Mouse (Mus musculus) limb, embryonic 11.5 days (tissue): Measurements from ENCODE around the gene Clta. TPM values are rescaled to one million over a fixed set of nuclear protein-coding genes. Genes with fewer than 3 reads are reported as not detected.
A peak's percentile ranks its signal among the peaks of the same experiment; 100 is the strongest.

Experiments used
- ATAC-seq: fragments of 200-750 bp; cut with Nextera tagmentation; 2 replicates; pipeline ENCODE4 v1.8.0; 2017; ENCODE audit warnings: low read depth; ENCODE audit not compliant: insufficient number of reproducible peaks, low FRiP score, low TSS enrichment
- DNase-seq: peaks from one replicate; pipeline ENCODE4 v3.0.0-alpha.2; 2015; ENCODE audit warnings: low spot score
- H3K27ac ChIP-seq: fragments of 300-500 bp; sonication (generic); replicated peaks from 2 replicates; pipeline ENCODE4 v1.5.1; 2014; ENCODE audit warnings: low read depth, mild to moderate bottlenecking, low read length
- H3K27me3 ChIP-seq: fragments of 300-500 bp; sonication (generic); 2 replicates; pipeline ENCODE4 v1.6.1; 2014; ENCODE audit warnings: mild to moderate bottlenecking, low read length, mixed read lengths; ENCODE audit not compliant: control insufficient read depth, insufficient read depth
- H3K36me3 ChIP-seq: fragments of 300-500 bp; sonication (generic); 2 replicates; pipeline ENCODE4 v1.6.1; 2014; ENCODE audit warnings: mild to moderate bottlenecking, low read length, moderate library complexity, mixed read lengths; ENCODE audit not compliant: control insufficient read depth, insufficient read depth
- H3K4me1 ChIP-seq: fragments of 300-500 bp; sonication (generic); 2 replicates; pipeline ENCODE4 v1.6.1; 2014; ENCODE audit warnings: low read length, mixed read lengths; ENCODE audit not compliant: control insufficient read depth, insufficient read depth
- H3K4me2 ChIP-seq: fragments of 300-500 bp; sonication (generic); 2 replicates; pipeline ENCODE4 v1.6.1; 2014; ENCODE audit warnings: low read depth, mild to moderate bottlenecking, moderate library complexity; ENCODE audit not compliant: severe bottlenecking
- H3K4me3 ChIP-seq: fragments of 300-500 bp; sonication (generic); 2 replicates; pipeline ENCODE4 v1.5.1; 2014; ENCODE audit warnings: low read depth, low read length
- H3K9ac ChIP-seq: fragments of 300-500 bp; sonication (generic); 2 replicates; pipeline ENCODE4 v1.6.1; 2014; ENCODE audit warnings: mild to moderate bottlenecking, low read length
- H3K9me3 ChIP-seq: fragments of 300-500 bp; sonication (generic); 2 replicates; pipeline ENCODE4 v1.6.1; 2016; ENCODE audit warnings: low read length; ENCODE audit not compliant: control insufficient read depth
- whole genome bisulfite sequencing: fragments of 180-500 bp; shearing (Covaris S2); extraction: QIAGEN DNeasy Blood & Tissue Kit; methylation state at CpG from one replicate; pipeline ENCODE4 v1.1.7; 2014; 5-methylcytosine and 5-hydroxymethylcytosine counted together
- polyA plus RNA-seq: library from polyadenylated mRNA; unstranded; fragments of >200 nt; fragmentation: Nextera tagmentation; extraction: Ambion mirVana; gene quantifications from 2 replicates; pipeline ENCODE4 v1.2.1, GENCODE M21; 2014

Clta gene
- polyA plus RNA-seq, 1 experiment from 2014 or later: 264 TPM

DNA sequence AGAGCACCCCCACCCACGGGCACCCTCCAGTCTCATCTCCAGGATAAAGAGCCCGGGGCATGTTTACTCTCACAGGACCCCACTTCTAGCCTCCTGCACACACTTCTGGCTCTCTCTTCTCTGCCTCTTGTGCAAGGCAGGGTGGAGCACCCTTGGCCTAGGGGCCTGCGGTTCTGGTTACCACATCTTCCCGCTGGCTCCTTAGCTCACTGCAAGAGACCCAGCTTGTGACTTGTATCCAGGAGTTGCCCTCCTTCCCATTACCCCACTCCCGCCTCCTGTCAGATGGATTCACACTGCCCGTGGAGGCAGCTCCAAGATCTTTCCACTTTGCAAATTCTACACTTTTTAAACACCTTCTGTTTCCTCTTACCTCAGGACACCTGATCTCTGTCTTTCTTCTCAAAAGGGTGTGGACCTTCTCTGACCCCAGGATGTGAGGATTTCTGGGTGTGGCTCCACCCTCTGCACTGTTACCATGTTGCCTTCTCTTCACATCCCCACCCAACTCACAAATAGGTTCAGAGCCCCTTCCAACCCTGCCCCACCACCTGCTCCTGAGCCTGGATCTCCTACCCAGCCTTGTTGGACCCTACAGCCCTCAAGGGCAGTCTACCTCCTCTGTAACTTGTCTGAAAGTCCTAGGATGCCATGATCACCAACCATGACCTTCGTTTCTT lies 38.3 kb upstream of the Clta start:
- WGBS: 77% methylated on average over 7 of the region's 7 CpGs
- Histone ChIP-seq H3K4me2 (no peak overlapping the region), H3K36me3 (peaks cover under 1% of the 10 kb centered on the region; the same call in 1 of the 2 replicates), H3K27me3 (no peaks in the 10 kb centered on the region), H3K4me1 (peaks cover 12% of the 10 kb centered on the region), H3K4me3 (no peak overlapping the region), H3K9me3 (no peaks in the 10 kb centered on the region), H3K9ac (no peak overlapping the region; the same call in 1 of the 2 replicates), H3K27ac (no peak overlapping the region)
- no peak for ATAC-seq
- DNase-seq: no peak

DNA sequence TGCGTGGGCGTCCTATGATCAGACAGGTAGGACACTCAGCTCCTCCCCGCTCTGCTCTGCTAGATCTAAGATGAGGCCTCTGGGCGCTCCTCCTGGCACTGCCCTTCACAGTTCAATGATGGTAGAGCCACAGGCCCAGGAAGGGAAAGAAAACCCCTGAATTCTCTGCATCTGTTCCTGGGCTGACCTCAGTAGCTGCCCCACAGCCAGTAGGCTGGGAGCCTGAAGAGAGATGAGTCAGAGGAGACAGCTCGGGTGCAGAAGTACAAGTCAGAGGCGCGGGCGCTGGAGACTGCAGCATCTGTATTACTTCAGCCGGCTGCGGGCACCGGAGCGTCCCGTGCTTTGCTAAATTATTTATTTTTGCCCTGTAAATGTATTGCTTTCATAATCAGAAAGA lies 35.6 kb upstream of the Clta start:
- Histone ChIP-seq H3K36me3 (peaks cover 2% of the 10 kb centered on the region; the same call in 1 of the 2 replicates), H3K9ac (no peak overlapping the region), H3K4me1 (peaks cover 25% of the 10 kb centered on the region), H3K4me2 (no peak overlapping the region), H3K9me3 (no peaks in the 10 kb centered on the region), H3K4me3 (no peak overlapping the region), H3K27me3 (no peaks in the 10 kb centered on the region), H3K27ac (no peak overlapping the region)
- no peak for ATAC-seq
- DNase-seq: no peak
- WGBS: 60% methylated on average over 13 of the region's 13 CpGs

DNA sequence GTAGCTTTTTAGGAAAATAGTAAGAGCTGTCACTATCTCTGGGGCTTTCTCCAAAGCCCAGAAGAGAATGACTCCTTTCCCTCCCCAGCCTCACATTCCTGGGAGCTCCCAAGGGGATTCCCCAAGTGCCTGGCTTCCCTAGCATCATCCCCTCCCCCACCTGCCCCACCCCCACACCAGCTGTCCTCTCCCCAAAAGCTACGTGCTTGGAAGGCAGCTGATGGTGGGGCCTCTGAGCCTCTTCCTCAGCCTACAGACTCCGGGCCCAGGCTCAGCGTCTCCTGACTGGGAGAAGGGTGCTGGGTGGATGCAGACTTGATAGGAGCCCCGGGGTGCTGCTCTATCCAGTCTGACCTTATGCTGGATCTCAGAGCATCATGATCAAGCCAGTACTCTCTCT lies 34.9 kb upstream of the Clta start:
- peaks cover 2% of the 10 kb centered on the region; the same call in 1 of the 2 replicates for H3K36me3 ChIP-seq
- ATAC-seq: no peak
- H3K9me3 ChIP-seq: no peaks in the 10 kb centered on the region
- H3K4me3 ChIP-seq: no peak overlapping the region
- peaks cover 23% of the 10 kb centered on the region for H3K4me1 ChIP-seq
- no peak overlapping the region for H3K4me2 ChIP-seq
- DNase-seq: no peak
- no peak overlapping the region for H3K27ac ChIP-seq
- no peak overlapping the region for H3K9ac ChIP-seq
- WGBS: 12% methylated on average over 4 of the region's 4 CpGs
- H3K27me3 ChIP-seq: no peaks in the 10 kb centered on the region

DNA sequence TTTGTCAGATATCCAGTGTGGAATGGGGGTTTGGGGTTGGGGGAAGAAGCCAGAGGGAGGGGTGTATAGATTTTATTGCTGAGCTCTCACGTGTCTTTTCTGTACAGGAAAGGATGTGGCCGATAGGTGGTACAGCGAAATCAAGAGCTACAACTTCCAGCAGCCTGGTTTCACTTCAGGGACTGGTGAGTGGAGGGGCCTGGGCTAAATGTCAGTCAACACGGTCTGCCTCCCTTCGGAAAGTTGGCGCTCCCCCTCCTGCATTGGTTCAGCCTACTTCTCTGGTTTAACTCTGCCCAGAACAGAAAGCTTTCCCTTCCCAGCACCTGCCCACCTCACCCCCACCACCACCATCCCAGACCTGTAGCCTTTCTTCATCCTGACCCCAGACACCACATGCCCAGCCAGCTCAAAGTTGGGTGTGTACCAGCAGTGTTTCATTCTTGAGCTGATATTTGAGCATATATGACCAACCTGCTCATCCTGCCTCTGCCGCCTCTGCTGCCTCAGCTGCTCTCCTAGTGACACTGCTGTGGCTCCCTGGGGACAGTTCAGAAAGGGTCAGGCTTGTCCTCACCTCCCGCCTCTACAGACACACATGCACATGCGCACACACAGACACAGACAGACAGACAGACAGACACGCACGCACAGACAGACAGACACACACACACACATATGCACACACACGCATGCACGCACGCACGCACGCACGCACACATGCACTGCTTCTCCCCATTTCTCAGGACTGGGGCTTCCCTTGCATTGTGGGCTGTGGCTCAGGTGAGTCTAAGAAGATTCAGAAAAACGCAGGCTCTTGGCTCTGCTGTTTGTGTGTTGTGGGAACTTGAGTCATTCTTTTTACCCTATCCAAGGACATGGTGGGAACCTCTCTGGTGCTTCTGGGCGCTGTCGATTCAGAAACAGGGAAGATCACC lies 33.6 kb upstream of the Clta start:
- WGBS: 89% methylated on average over 20 of the region's 20 CpGs
- Histone ChIP-seq H3K4me2 (no peak overlapping the region), H3K27ac (no peak overlapping the region), H3K9ac (no peak overlapping the region), H3K4me3 (no peak overlapping the region), H3K9me3 (no peaks in the 10 kb centered on the region), H3K4me1 (peaks cover 20% of the 10 kb centered on the region), H3K36me3 (peaks cover 2% of the 10 kb centered on the region; the same call in 1 of the 2 replicates), H3K27me3 (no peaks in the 10 kb centered on the region)
- ATAC-seq (no peak), DNase-seq (no peak)

DNA sequence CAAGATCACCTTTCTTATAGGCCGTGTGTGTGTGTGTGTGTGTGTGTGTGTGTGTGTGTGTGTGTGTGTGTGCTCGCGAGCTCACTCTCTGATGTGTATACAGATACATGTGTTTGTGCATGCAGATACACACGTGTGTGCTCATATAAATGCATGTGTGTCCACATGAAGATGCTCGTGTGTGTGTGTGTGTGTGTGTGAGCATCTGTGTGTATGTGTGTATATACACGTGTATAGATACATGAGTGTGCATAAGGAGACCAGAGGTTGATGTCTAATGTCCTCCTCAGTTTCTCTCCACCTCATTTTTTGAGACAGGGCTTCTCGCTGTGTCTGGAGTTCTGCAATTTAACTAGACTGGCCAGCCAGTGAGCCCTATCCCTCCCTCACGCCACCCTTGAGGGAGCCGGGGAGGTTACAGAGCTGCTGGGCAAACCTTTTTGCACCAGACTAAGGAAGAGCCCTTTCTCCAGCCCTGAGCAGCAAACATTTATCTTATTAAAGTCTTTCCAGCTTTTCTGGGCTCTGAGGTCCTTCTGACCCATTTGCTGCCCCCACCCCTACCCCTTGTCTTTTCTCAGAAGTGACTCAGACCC lies 32.6 kb upstream of the Clta start:
- H3K27me3 ChIP-seq: no peaks in the 10 kb centered on the region
- ATAC-seq (peak; percentile 55; the same call in 1 of the 2 replicates), DNase-seq (peak; percentile 35)
- H3K4me2 ChIP-seq: peak overlapping the region; percentile 33
- peak overlapping the region; percentile 27; the same call in 1 of the 2 replicates for H3K9ac ChIP-seq
- H3K4me1 ChIP-seq: peaks cover 20% of the 10 kb centered on the region
- H3K4me3 ChIP-seq: no peak overlapping the region
- 67% methylated on average over 9 of the region's 9 CpGs for WGBS
- peaks cover 2% of the 10 kb centered on the region; the same call in 1 of the 2 replicates for H3K36me3 ChIP-seq
- H3K27ac ChIP-seq: peak overlapping the region; percentile 82
- no peaks in the 10 kb centered on the region for H3K9me3 ChIP-seq

DNA sequence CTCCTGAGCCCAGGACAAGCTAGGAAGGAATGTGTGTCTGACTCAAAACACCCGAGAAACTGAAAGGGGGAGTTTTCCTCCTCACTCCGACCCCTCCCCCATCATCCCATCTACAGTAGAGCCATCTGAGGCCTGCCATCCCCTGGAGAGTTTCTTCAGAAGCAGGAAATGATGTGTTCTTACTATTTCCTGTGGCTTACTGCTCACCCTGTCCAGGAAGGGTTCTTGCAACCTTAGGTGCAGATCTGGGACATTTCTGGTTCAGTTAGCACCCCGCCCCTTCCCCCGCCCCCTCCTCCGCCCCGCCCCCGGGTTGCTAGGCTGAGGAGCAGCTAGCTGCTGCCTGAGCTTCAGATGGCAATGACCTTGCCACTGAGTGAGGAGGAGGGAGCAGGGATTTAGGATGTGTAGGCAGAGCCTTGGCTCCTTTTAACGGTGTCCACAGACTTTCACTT lies 32.1 kb upstream of the Clta start:
- WGBS: 6% methylated on average over 8 of the region's 8 CpGs
- DNase-seq (peak; percentile 76), ATAC-seq (peak; percentile 66)
- no peak overlapping the region; the same call in 1 of the 2 replicates for H3K4me3 ChIP-seq
- H3K4me1 ChIP-seq: peaks cover 20% of the 10 kb centered on the region
- peak overlapping the region; percentile 33 for H3K4me2 ChIP-seq
- H3K27me3 ChIP-seq: no peaks in the 10 kb centered on the region
- no peaks in the 10 kb centered on the region for H3K9me3 ChIP-seq
- H3K27ac ChIP-seq: peak overlapping the region; percentile 82
- peaks cover 2% of the 10 kb centered on the region; the same call in 1 of the 2 replicates for H3K36me3 ChIP-seq
- no peak overlapping the region; the same call in 1 of the 2 replicates for H3K9ac ChIP-seq

DNA sequence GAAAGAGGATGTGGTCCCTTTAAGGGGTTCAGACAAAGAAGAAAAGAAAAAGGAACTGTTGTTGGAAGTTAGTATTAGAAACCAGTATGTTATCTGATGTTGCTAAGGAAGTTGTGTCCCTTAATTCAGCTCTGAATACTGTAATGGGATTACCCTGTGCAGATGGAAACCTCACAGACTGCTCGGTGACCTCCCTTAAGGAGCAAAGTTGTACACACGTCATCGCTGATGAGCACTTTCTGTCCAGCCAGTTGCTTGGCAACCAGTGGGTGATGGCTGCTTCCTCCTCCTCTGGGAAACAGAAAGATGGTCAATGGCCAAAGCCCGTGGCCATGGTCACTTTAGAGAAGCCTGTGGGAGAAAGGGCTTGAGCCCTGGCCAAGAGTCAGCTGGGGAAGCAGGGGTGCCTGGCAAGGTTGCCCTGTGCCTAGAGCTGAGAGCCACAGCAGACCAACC lies 30.7 kb upstream of the Clta start:
- Histone ChIP-seq H3K27me3 (no peaks in the 10 kb centered on the region), H3K4me3 (no peak overlapping the region), H3K36me3 (peaks cover 2% of the 10 kb centered on the region; the same call in 1 of the 2 replicates), H3K4me2 (no peak overlapping the region), H3K9ac (no peak overlapping the region), H3K4me1 (peaks cover 22% of the 10 kb centered on the region), H3K9me3 (no peaks in the 10 kb centered on the region), H3K27ac (no peak overlapping the region)
- WGBS: 71% methylated on average over 4 of the region's 4 CpGs
- DNase-seq (no peak), ATAC-seq (no peak)
